In the genomic region with DNA sequence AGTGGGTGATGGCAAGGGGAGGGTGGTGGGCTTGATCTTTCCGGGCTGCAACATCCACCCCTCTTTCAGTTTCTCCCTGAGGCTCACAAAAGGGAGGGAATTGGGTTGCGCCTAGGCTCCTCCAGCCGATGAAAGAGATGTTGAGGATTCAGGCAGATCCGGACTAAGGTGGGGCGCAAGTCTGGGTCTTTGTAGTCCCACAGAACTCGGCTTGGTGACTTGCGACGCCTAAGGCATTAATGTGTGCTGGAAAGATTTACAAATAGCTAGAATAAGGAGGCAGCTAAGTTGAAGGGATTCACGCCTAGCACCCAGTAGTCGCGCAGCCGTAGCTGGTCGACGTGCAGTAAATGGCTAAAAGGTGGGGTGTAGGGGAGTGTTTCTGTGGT, we compare ENCODE assay signal across 9 mouse cellular contexts. TPM values are rescaled to one million over a fixed set of nuclear protein-coding genes. Genes with fewer than 3 reads are reported as not detected.
DNase-seq lines count a peak whose midpoint lies in the region; ATAC-seq and TF ChIP-seq lines count a peak whose summit lies in the region.
"Had no signal": no experiment of that assay in that cellular context is flagged by ENCODE, and none has a peak within 500 bp of the region (broad histone marks: within the 10 kb centered on the region; RNA-seq: fewer than 3 reads in every experiment).

No protein-coding gene starts in this region.

- H3K4me1 ChIP-seq in kidney, embryonic 15.5 days: peaks cover 35% of the 10 kb centered on the region
- no peaks in the 10 kb centered on the region for H3K4me1 ChIP-seq in cortical plate, adult 2 months (ENCODE audit: control insufficient read depth, insufficient read depth, low read length)
- peaks cover 32% of the 10 kb centered on the region for H3K4me1 ChIP-seq in hindbrain, embryonic 15.5 days (replicated peaks)
- no peaks in the 10 kb centered on the region; the same call in 1 of the 2 replicates for H3K4me1 ChIP-seq in midbrain, postnatal 0 days (ENCODE audit: insufficient read depth, low read length)

- H3K27ac ChIP-seq in kidney, embryonic 15.5 days: no peak overlapping the region
- no peak overlapping the region for H3K27ac ChIP-seq in cortical plate, adult 2 months (ENCODE audit: insufficient read depth, low read length)
- peak overlapping the region; percentile 96 for H3K27ac ChIP-seq in hindbrain, embryonic 15.5 days (replicated peaks)
- peak overlapping the region; percentile 97 for H3K27ac ChIP-seq in midbrain, postnatal 0 days (ENCODE audit: low read depth, low read length)

- DNase-seq in kidney, postnatal 10 days: no peak
- DNase-seq in midbrain, postnatal 0 days (ENCODE audit: low spot score): peak; percentile 34
- DNase-seq in adipocyte (ENCODE audit: low spot score): no peak
- no peak for DNase-seq in right cerebral cortex, adult 18-20 months
- DNase-seq in thymus, postnatal 14 days: no peak

- no peak for ATAC-seq in kidney, embryonic 15.5 days (replicated peaks; ENCODE audit: low FRiP score)
- ATAC-seq in hindbrain, embryonic 15.5 days (ENCODE audit: low FRiP score, low read depth): no peak
- peak; percentile 18 for ATAC-seq in midbrain, postnatal 0 days (ENCODE audit: low FRiP score)

- no peaks in the 10 kb centered on the region for H3K9me3 ChIP-seq in kidney, embryonic 15.5 days (replicated peaks)
- no peaks in the 10 kb centered on the region for H3K9me3 ChIP-seq in hindbrain, embryonic 15.5 days
- no peaks in the 10 kb centered on the region for H3K9me3 ChIP-seq in midbrain, postnatal 0 days (ENCODE audit: low read length)

- TF ChIP-seq POLR2A in cortical plate, adult 2 months (IDR thresholded peaks at IDR 0.05; ENCODE audit: extremely low read depth, insufficient read depth, low read length): no peak

- H3K27me3 ChIP-seq in kidney, embryonic 15.5 days: peaks cover 73% of the 10 kb centered on the region
- no peaks in the 10 kb centered on the region for H3K27me3 ChIP-seq in hindbrain, embryonic 15.5 days
- H3K27me3 ChIP-seq in midbrain, postnatal 0 days (ENCODE audit: insufficient read depth, low read length): no peaks in the 10 kb centered on the region

- H3K4me3 ChIP-seq in kidney, embryonic 15.5 days (replicated peaks): peak overlapping the region; percentile 58
- peak overlapping the region; percentile 84 for H3K4me3 ChIP-seq in cortical plate, adult 2 months (ENCODE audit: insufficient read depth, low read length)
- H3K4me3 ChIP-seq in hindbrain, embryonic 15.5 days: peak overlapping the region; percentile 85
- H3K4me3 ChIP-seq in midbrain, postnatal 0 days (ENCODE audit: low read depth, low read length): peak overlapping the region; percentile 74

- peak overlapping the region; percentile 94 for H3K4me2 ChIP-seq in kidney, embryonic 15.5 days
- H3K4me2 ChIP-seq in hindbrain, embryonic 15.5 days: peak overlapping the region; percentile 82
- H3K4me2 ChIP-seq in midbrain, postnatal 0 days (ENCODE audit: low read depth, low read length, poor library complexity, severe bottlenecking): peak overlapping the region; percentile 68

- no peaks in the 10 kb centered on the region for H3K36me3 ChIP-seq in kidney, embryonic 15.5 days
- peaks cover 6% of the 10 kb centered on the region; the same call in 1 of the 2 replicates for H3K36me3 ChIP-seq in hindbrain, embryonic 15.5 days
- no peaks in the 10 kb centered on the region for H3K36me3 ChIP-seq in midbrain, postnatal 0 days (ENCODE audit: insufficient read depth, low read length)

- H3K9ac ChIP-seq in kidney, embryonic 15.5 days: peak overlapping the region; percentile 45
- peak overlapping the region; percentile 80 for H3K9ac ChIP-seq in hindbrain, embryonic 15.5 days
- peak overlapping the region; percentile 91 for H3K9ac ChIP-seq in midbrain, postnatal 0 days (replicated peaks; ENCODE audit: low read length, poor library complexity, severe bottlenecking)

- TF ChIP-seq CTCF in cortical plate, adult 2 months (IDR thresholded peaks at IDR 0.05; ENCODE audit: extremely low read depth, insufficient read depth, low read length): no peak
- no peak for TF ChIP-seq CTCF in midbrain, postnatal 0 days (IDR thresholded peaks at IDR 0.05)

- under 1% methylated on average over 14 of the region's 14 CpGs for WGBS in kidney, embryonic 15.5 days
- WGBS in hindbrain, embryonic 15.5 days: under 1% methylated on average over 14 of the region's 14 CpGs
- under 1% methylated on average over 14 of the region's 14 CpGs for WGBS in midbrain, postnatal 0 days

RNA-seq across cellular contexts. Expression of gene Dpysl5, which starts 0.6 kb away (rescaled TPM):
- 6.8 and 7.7 TPM in 2 replicates for polyA plus RNA-seq in kidney, embryonic 15.5 days (2015; fragmentation: Nextera tagmentation; extraction: Ambion mirVana)
- 16.9 and 18.9 TPM in 2 replicates for polyA plus RNA-seq in cortical plate, adult 2 months (2012; rRNA removed)
- 208 and 265 TPM in 2 replicates for polyA plus RNA-seq in hindbrain, embryonic 15.5 days (2015; fragmentation: Nextera tagmentation; extraction: Ambion mirVana)
- 334 and 374 TPM in 2 replicates for total RNA-seq in midbrain, postnatal 0 days (2014; rRNA removed)
- 232 and 234 TPM in 2 replicates for polyA plus RNA-seq in midbrain, postnatal 0 days (2015; fragmentation: Nextera tagmentation; extraction: Ambion mirVana)
- total RNA-seq: granulocyte monocyte progenitor cell, adult 5-6 weeks had no signal

RNA-seq across cellular contexts. Expression of gene Cenpa, which starts 45.4 kb away (rescaled TPM):
- polyA plus RNA-seq in kidney, embryonic 15.5 days (2015; fragmentation: Nextera tagmentation; extraction: Ambion mirVana): 298 and 308 TPM in 2 replicates
- polyA plus RNA-seq in cortical plate, adult 2 months (2012; rRNA removed): 7.1 and 7.6 TPM in 2 replicates
- 52.3 and 66.5 TPM in 2 replicates for polyA plus RNA-seq in hindbrain, embryonic 15.5 days (2015; fragmentation: Nextera tagmentation; extraction: Ambion mirVana)
- total RNA-seq in midbrain, postnatal 0 days (2014; rRNA removed): 8.9 and 9.4 TPM in 2 replicates
- 19.6 and 22.6 TPM in 2 replicates for polyA plus RNA-seq in midbrain, postnatal 0 days (2015; fragmentation: Nextera tagmentation; extraction: Ambion mirVana)

Comparison
In these comparisons a context has a peak if more than half of its experiments do, and no peak if none do; other contexts are left out.
1. H3K27ac ChIP-seq: peak in hindbrain, embryonic 15.5 days (single experiment) and midbrain, postnatal 0 days (single experiment); none in kidney, embryonic 15.5 days (single experiment) and cortical plate, adult 2 months (single experiment).
2. RNA of gene Dpysl5, which starts 0.6 kb away (polyA plus RNA-seq): 208 to 265 TPM in hindbrain, embryonic 15.5 days and 232 to 234 TPM in midbrain, postnatal 0 days; 16.9 to 18.9 TPM in cortical plate, adult 2 months and 6.8 to 7.7 TPM in kidney, embryonic 15.5 days; every median in the first group is over 10 times any median in the second.
3. Peak in every context shown above with its lines, with median percentiles within 50 percentile points of each other: H3K4me2 ChIP-seq, H3K4me3 ChIP-seq and H3K9ac ChIP-seq.